Mouse (Mus musculus): ENCODE results near the gene Olfr1418.

DNA sequence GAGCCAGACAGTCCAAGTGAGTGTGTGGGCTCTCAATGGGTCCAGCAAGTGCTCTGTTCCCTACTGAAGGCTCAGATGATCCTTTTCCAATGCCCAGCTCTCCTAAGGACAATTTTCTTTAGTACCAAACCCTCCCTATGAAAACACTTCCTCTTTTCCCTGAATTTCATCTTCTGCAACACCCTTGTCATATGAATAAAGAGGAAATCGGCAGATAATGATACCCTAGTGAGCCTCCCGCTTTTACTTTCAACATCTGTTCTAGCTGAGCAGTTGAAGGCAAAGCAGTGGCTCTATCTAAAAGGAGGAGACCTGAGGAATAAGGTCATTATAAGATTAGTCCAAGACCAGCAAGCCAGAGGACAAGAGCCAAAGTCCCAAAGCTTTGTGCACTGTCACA, 52.4 kb downstream of the Olfr1418 start:
- TF ChIP-seq POLR2A (IDR thresholded peaks at IDR 0.05; ENCODE audit: low read depth, low read length): no peak
- no peak for TF ChIP-seq CTCF (conservative IDR thresholded peaks at IDR 0.05 in 1 of 2, IDR thresholded peaks at IDR 0.05 in 1 of 2; ENCODE audit: low read depth in 2 of 2, low read length in 2 of 2)
- TF ChIP-seq USF2 (conservative IDR thresholded peaks at IDR 0.05; ENCODE audit: low read depth, low read length): no peak
- no peak for TF ChIP-seq TCF12 (IDR thresholded peaks at IDR 0.05; ENCODE audit: low read depth, low read length)
- TF ChIP-seq SMC3 (IDR thresholded peaks at IDR 0.05; ENCODE audit: low read depth, low read length): no peak
- TF ChIP-seq UBTF (IDR thresholded peaks at IDR 0.05; ENCODE audit: low read depth, low read length): no peak
- TF ChIP-seq ZNF384 (IDR thresholded peaks at IDR 0.05; ENCODE audit: low read depth, low read length): no peak
- no peak for TF ChIP-seq ZC3H11A (IDR thresholded peaks at IDR 0.05; ENCODE audit: low read depth, low read length)
- TF ChIP-seq USF1 (IDR thresholded peaks at IDR 0.05; ENCODE audit: low read depth, low read length): no peak
- TF ChIP-seq ZMIZ1 (IDR thresholded peaks at IDR 0.05; ENCODE audit: low read depth, low read length): no peak
- TF ChIP-seq RAD21 (IDR thresholded peaks at IDR 0.05; ENCODE audit: low read depth, low read length): no peak
- TF ChIP-seq ZKSCAN1 (IDR thresholded peaks at IDR 0.05; ENCODE audit: borderline replicate concordance, low read depth, low read length): no peak
- TF ChIP-seq CHD2 (IDR thresholded peaks at IDR 0.05; ENCODE audit: low read length): no peak
